Mouse (Mus musculus) hindbrain, embryonic 13.5 days (tissue): Measurements from ENCODE around the gene Myo5c. TPM values are rescaled to one million over a fixed set of nuclear protein-coding genes. Genes with fewer than 3 reads are reported as not detected.

Experiments
- ATAC-seq: fragments of 200-750 bp; cut with Nextera tagmentation; 2 replicates; pipeline ENCODE4 v1.8.0; 2017; ENCODE audit warnings: moderate TSS enrichment; ENCODE audit not compliant: low FRiP score
- H3K27ac ChIP-seq: fragments of 300-500 bp; sonication (generic); 2 replicates; pipeline ENCODE4 v1.5.1; 2015; ENCODE audit warnings: inconsistent platforms, mild to moderate bottlenecking, moderate library complexity
- H3K27me3 ChIP-seq: fragments of 300-500 bp; sonication (generic); 2 replicates; pipeline ENCODE4 v1.6.1; 2015; ENCODE audit warnings: mild to moderate bottlenecking, inconsistent platforms
- H3K36me3 ChIP-seq: fragments of 300-500 bp; sonication (generic); 2 replicates; pipeline ENCODE4 v1.6.1; 2015; ENCODE audit warnings: mild to moderate bottlenecking, inconsistent platforms
- H3K4me1 ChIP-seq: fragments of 300-500 bp; sonication (generic); replicated peaks from 2 replicates; pipeline ENCODE4 v1.6.1; 2015; ENCODE audit warnings: inconsistent platforms
- H3K4me2 ChIP-seq: fragments of 300-500 bp; sonication (generic); 2 replicates; pipeline ENCODE4 v1.6.1; 2015; ENCODE audit warnings: inconsistent platforms, mild to moderate bottlenecking, moderate library complexity
- H3K4me3 ChIP-seq: fragments of 300-500 bp; sonication (generic); 2 replicates; pipeline ENCODE4 v1.5.1; 2015; ENCODE audit warnings: mild to moderate bottlenecking, inconsistent platforms
- H3K9ac ChIP-seq: fragments of 300-500 bp; sonication (generic); 2 replicates; pipeline ENCODE4 v1.6.1; 2015; ENCODE audit warnings: mild to moderate bottlenecking, inconsistent platforms
- H3K9me3 ChIP-seq: fragments of 300-500 bp; sonication (generic); 2 replicates; pipeline ENCODE4 v1.6.1; 2016; ENCODE audit warnings: inconsistent platforms
- WGBS: fragments of 180-500 bp; shearing (Covaris S2); methylation state at CpG from one replicate; pipeline ENCODE4 v1.1.7; 2015; 5-methylcytosine and 5-hydroxymethylcytosine counted together
- polyA plus RNA-seq: library from polyadenylated mRNA; unstranded; fragments of >200 nt; fragmentation: Nextera tagmentation; extraction: Ambion mirVana; gene quantifications from 2 replicates; pipeline ENCODE4 v1.2.1, GENCODE M21; 2015

Gene Myo5c
- polyA plus RNA-seq, 1 experiment from 2014 or later: 0.42 TPM

DNA sequence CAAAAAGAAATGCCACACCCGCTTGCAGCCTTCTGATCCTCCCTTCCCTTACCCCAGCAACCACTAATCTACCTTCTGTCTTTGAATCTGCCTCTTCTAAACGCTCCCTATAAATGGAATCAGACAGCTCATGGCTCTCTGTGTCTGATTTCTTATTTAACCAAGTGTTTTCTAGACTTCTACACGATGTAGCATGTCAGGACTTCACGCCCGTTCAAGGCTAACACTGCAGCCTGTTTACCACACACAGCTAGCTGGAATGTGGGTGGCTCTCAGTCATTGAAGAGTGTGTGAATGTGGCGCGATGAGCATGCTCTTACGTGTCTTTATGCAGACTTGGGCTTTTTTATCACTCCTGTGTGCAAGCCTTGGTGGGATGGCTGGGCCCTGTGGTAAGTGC is 121.3 kb downstream of the Myo5c start:
- H3K9me3 ChIP-seq: no peaks in the 10 kb centered on the region
- no peak overlapping the region for H3K9ac ChIP-seq
- WGBS: 78% methylated on average over 8 of the region's 8 CpGs
- no peak overlapping the region for H3K27ac ChIP-seq
- no peaks in the 10 kb centered on the region for H3K27me3 ChIP-seq
- no peak overlapping the region for H3K4me3 ChIP-seq
- peaks cover 2% of the 10 kb centered on the region; the same call in 1 of the 2 replicates for H3K36me3 ChIP-seq
- H3K4me2 ChIP-seq: no peak overlapping the region
- ATAC-seq: no peak
- no peaks in the 10 kb centered on the region for H3K4me1 ChIP-seq

Other genes starting within 250 kb of the Myo5c start
- 247 and 248 TPM in 2 replicates for gene Arpp19, start 194.4 kb upstream of the Myo5c start, polyA plus RNA-seq
- 30.0 and 32.6 TPM in 2 replicates for gene Myo5a, start 161.0 kb upstream of the Myo5c start, polyA plus RNA-seq
- 58.3 and 60.5 TPM in 2 replicates for gene Gnb5, start 74.3 kb downstream of the Myo5c start, polyA plus RNA-seq
- gene Bcl2l10, start 115.7 kb downstream of the Myo5c start, polyA plus RNA-seq: not detected in 2 replicates
- gene Mapk6, start 178.0 kb downstream of the Myo5c start, polyA plus RNA-seq: 178 and 184 TPM in 2 replicates
- gene Leo1, start 209.5 kb downstream of the Myo5c start, polyA plus RNA-seq: 43.3 and 44.5 TPM in 2 replicates